Mouse (Mus musculus): ENCODE results near the gene Bmp10. TPM values are rescaled to one million over a fixed set of nuclear protein-coding genes. Genes with fewer than 3 reads are reported as not detected.

Gene Bmp10
- polyA plus RNA-seq, 1 experiment from 2014 or later, result 7.5 TPM

DNA sequence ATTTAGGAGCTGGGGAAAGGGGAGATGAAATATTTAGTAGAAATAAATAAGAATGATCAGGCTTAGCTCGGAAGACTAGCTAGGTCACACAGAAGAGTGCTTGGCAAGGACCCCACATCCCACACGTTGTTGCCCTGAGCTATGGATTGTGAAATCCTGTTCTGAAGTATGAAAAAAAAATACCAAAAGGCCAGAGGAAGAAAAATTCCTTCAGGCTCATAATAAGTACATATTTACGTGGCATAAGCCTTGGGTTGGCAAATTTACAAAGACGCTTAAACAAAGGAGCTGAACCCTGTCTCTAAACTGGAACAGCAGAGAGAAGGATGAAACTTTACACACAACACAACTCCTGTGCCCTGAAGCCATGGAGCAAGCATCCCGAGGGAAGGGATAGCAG lies 56.0 kb downstream of the Bmp10 start:
- 75% methylated on average over 5 of the region's 5 CpGs for WGBS
- peaks cover 9% of the 10 kb centered on the region; the same call in 1 of the 2 replicates for H3K9me3 ChIP-seq (replicated peaks; ENCODE audit: control insufficient read depth, low read length)
- no peak overlapping the region for H3K4me3 ChIP-seq (ENCODE audit: low read length)
- H3K36me3 ChIP-seq (ENCODE audit: control insufficient read depth, insufficient read depth), result no peaks in the 10 kb centered on the region
- H3K27ac ChIP-seq (ENCODE audit: low read length), result no peak overlapping the region
- H3K27me3 ChIP-seq (ENCODE audit: control insufficient read depth, insufficient read depth, low read length), result peaks cover 5% of the 10 kb centered on the region; the same call in 1 of the 2 replicates
- no peak overlapping the region for H3K4me2 ChIP-seq (ENCODE audit: low read depth, low read length)
- no peak for ATAC-seq (replicated peaks; ENCODE audit: extremely low read depth, insufficient read depth, low FRiP score)
- H3K4me1 ChIP-seq (ENCODE audit: control insufficient read depth, insufficient read depth, low read length), result no peaks in the 10 kb centered on the region
- H3K9ac ChIP-seq (ENCODE audit: low read length), result no peak overlapping the region

Other genes with a start within 250 kb of the Bmp10 start
- 3.8 and 4.9 TPM in 2 replicates for gene Antxr1, start 93.2 kb upstream of the Bmp10 start, polyA plus RNA-seq (2015; fragmentation: Nextera tagmentation; extraction: Ambion mirVana)
- gene Gkn1, start 78.1 kb upstream of the Bmp10 start, polyA plus RNA-seq (2015; fragmentation: Nextera tagmentation; extraction: Ambion mirVana), result not detected in 2 replicates
- not detected in 2 replicates for gene Gkn2, start 55.6 kb upstream of the Bmp10 start, polyA plus RNA-seq (2015; fragmentation: Nextera tagmentation; extraction: Ambion mirVana)
- 0.62 and 1.4 TPM in 2 replicates for gene Gkn3, start 40.1 kb upstream of the Bmp10 start, polyA plus RNA-seq (2015; fragmentation: Nextera tagmentation; extraction: Ambion mirVana)
- 4.7 and 7.5 TPM in 2 replicates for gene Arhgap25, start 104.3 kb downstream of the Bmp10 start, polyA plus RNA-seq (2015; fragmentation: Nextera tagmentation; extraction: Ambion mirVana)
- 0.87 and 1.4 TPM in 2 replicates for gene Prokr1, start 161.7 kb downstream of the Bmp10 start, polyA plus RNA-seq (2015; fragmentation: Nextera tagmentation; extraction: Ambion mirVana)
- 7.2 and 7.9 TPM in 2 replicates for gene Aplf, start 243.2 kb downstream of the Bmp10 start, polyA plus RNA-seq (2015; fragmentation: Nextera tagmentation; extraction: Ambion mirVana)